Mouse (Mus musculus) embryo, embryonic 10.5 days (tissue): ENCODE data around the gene 2210016L21Rik.
A peak's percentile ranks its signal among the peaks of the same experiment; 100 is the strongest.

ENCODE experiments used
- DNase-seq: peaks from one replicate; pipeline ENCODE4 v3.0.0-alpha.2; 2015; ENCODE audit warnings: low spot score

2210016L21Rik gene

DNA sequence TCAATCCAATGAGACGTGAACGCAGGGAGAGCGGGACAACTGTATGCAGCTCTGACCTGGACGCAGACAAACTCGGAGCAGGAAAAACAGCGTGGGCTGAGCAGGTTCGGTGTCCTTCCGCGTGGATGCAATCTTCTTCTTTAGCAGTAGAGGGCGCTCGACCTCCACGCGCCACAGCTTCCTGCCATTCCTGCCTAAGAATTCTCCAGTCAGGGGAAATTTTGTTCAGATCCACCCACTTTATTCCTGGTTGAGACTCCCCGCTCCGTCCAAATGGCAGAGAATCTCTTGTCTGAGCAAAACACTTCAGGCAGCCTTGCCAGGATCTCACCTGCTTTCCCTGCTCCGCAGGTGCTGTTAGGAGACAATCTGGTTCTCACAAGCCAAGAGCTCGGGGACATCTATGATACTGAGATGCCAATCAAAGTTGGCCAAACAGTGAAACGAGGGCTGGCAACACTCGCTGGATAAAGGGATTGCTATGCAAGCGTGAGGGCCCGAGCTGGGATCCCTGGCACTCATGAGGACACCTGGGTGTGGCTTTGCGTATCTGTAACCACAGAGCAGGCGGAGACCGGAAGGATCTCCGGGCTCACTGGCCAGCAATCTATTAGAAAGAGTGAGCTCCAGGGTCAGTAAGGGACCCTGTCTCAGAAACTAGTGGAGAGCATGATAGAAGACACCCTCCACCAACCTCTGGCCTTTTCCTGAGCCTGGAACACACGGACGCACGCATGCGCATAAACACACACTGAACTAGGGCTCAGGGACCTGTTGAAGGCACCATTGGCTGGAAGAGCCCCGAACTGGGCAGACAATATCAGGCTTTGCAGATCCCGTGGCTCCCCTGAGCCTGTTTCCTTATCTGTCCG, 37.5 kb downstream of the 2210016L21Rik start:
- peak; percentile 85 for DNase-seq

DNA sequence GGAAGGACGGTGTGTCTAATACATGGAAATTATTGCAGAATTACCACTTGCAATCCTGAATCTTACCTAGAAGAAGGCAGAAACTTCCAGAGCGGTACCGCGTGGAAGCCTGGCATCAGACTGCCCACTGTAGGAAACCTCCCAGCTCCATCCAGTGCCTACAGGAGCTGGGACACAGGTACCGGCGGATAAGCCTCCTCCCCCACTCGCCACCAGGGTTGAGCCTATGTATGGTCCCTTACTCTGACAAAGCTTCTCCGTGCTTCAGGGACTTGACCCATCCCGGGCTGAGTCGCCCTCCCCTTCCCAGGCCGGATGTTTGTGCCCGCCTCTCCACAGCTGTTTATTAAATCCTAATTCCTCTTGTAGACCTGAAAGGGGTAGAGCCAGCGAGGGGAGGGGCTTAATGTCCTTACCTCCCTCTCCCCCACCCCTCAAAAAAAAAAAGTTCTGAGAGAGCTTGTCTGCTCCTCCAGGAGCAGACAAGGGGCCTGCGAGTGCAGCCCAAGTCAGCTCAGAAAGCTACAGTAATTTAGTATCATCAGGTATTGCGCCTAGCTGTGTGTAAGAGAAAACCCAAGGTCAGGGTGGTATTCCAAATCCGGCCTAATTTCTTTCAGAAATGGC, 38.3 kb downstream of the 2210016L21Rik start:
- DNase-seq = peak; percentile 34

DNA sequence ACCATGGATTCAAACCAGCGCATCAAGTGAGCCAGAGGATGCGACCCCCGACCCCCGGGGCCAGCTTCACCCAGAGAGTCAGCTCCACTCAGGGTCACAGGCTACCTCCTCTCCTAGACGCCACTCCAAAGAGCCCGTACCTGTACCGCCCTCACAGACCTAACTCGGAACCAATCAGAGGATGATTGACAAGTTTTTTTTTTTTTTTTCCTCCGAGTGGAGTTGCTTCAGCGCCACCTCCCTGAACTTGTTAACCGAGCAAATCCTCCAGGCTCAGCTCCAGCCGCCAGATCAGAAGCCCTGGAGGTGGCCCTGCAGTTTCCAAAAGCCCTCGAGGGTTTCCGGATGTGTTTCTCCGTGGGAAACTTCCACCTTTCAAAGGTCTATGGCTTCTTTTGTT, 40.0 kb downstream of the 2210016L21Rik start:
- no peak for DNase-seq

DNA sequence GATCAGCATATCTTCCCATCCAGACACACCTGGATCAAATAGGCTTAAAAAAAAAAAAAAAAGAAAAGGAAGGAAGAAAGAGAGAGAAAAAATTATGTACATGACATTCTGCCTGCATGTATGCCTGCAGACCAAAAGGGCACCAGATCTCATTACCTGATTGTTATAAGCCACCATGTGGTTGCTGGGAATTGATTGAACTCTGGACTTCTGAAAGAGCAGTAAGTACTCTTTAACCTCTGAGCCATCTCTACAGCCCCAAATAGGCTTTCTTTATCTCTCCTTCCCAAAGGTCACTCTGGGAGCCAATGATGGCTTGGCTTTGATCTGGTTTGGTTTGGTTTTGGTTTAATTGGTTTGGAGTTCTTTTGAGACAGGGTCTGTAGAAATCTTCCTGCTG, 43.1 kb downstream of the 2210016L21Rik start:
- no peak for DNase-seq

DNA sequence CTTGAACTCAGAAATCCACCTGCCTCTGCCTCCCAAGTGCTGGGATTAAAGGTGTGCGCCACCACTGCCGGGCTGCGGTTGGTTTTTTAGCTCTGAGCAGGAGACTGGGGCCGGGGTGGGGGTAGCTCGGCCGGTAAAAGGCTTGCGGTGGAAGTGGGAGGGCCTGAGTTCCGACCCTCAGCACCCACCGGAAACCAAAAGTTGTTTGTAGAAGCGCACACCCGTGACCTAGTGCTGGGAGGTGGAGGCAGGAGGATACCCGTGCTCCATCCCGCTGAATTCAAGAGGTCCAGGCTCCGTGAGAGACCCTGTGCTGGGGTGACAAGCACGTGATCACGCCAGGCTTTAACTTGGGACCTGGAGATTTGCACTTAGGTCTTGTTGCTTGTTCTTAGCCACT, 54.5 kb downstream of the 2210016L21Rik start:
- no peak for DNase-seq

DNA sequence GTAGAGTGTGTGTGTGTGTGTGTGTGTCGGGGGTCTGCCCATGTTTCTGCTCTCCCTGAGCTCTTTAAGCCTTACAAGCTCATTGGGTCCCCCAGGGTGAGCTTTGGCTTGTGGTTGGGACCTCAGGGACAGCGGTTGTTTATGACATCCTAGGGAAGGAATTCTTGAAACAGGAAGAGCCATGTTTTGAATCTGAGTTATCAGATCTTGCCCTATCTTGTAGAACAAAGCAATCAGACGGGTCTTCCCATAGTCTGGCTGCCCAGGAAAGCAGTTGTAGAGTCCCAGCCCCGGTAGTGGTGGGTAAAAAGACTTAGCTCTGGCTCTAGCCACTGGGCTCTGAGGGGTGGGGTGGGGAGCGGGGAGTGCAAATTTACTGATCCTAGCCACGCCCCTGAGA, 55.4 kb downstream of the 2210016L21Rik start:
- DNase-seq = no peak
